Mouse (Mus musculus): ENCODE data around the gene Galnt6. TPM values are rescaled to one million over a fixed set of nuclear protein-coding genes. Genes with fewer than 3 reads are reported as not detected.

Galnt6 gene
- polyA plus RNA-seq, 1 experiment from 2014 or later, result 0.08 TPM

- Histone ChIP-seq H3K4me1 (ENCODE audit: control insufficient read depth, insufficient read depth, low read length) (no peaks in the 10 kb centered on the region; the same call in 1 of the 2 replicates), H3K9me3 (replicated peaks; ENCODE audit: control insufficient read depth, low read length) (no peaks in the 10 kb centered on the region), H3K4me3 (ENCODE audit: low read depth, low read length) (no peak overlapping the region), H3K9ac (replicated peaks; ENCODE audit: low read length) (no peak overlapping the region), H3K27me3 (ENCODE audit: control insufficient read depth, insufficient read depth, low read length) (peaks cover 4% of the 10 kb centered on the region; the same call in 1 of the 2 replicates), H3K27ac (replicated peaks; ENCODE audit: low read depth, low read length) (no peak overlapping the region), H3K36me3 (replicated peaks; ENCODE audit: control insufficient read depth, insufficient read depth, low read depth, low read length) (no peaks in the 10 kb centered on the region), H3K4me2 (ENCODE audit: low read depth, low read length) (no peak overlapping the region)
- DNase-seq (ENCODE audit: low spot score), result no peak
- WGBS, result 59% methylated on average over 10 of the region's 10 CpGs
- no peak for ATAC-seq (replicated peaks; ENCODE audit: insufficient number of reproducible peaks, low FRiP score, low TSS enrichment, low read depth)
These were observed 28.1 kb downstream of the Galnt6 start for GRCm38 (mm10) chr15:100701108-100701507.

DNA sequence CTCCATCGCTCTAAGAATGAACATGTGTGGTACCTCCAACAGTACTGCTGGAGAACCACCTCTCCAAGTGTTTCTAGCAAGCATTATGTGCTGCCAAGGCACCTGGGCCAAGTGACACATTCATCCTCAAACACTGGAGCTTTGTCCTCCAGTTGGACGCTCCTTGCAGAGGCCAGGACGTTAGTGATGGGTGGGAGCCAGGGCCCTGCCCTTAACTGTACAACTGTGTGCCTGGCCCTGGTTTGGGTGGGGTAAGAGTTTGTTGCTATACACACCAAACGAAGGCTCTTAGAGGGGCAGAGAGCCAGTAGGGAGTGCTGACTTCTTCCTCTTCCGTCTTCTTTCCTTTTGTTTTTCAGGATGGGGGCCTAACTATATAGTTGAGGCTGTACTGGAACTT, 28.8 kb downstream of the Galnt6 start:
- Histone ChIP-seq H3K36me3 (replicated peaks; ENCODE audit: control insufficient read depth, insufficient read depth, low read depth, low read length) (no peaks in the 10 kb centered on the region), H3K9me3 (replicated peaks; ENCODE audit: control insufficient read depth, low read length) (no peaks in the 10 kb centered on the region), H3K9ac (replicated peaks; ENCODE audit: low read length) (no peak overlapping the region), H3K4me1 (ENCODE audit: control insufficient read depth, insufficient read depth, low read length) (no peaks in the 10 kb centered on the region; the same call in 1 of the 2 replicates), H3K27ac (replicated peaks; ENCODE audit: low read depth, low read length) (no peak overlapping the region), H3K4me3 (ENCODE audit: low read depth, low read length) (no peak overlapping the region), H3K27me3 (ENCODE audit: control insufficient read depth, insufficient read depth, low read length) (peaks cover 4% of the 10 kb centered on the region; the same call in 1 of the 2 replicates), H3K4me2 (ENCODE audit: low read depth, low read length) (no peak overlapping the region)
- no peak for ATAC-seq (replicated peaks; ENCODE audit: insufficient number of reproducible peaks, low FRiP score, low TSS enrichment, low read depth)
- WGBS, result 79% methylated on average over 5 of the region's 5 CpGs
- no peak for DNase-seq (ENCODE audit: low spot score)

- no peak overlapping the region for H3K4me2 ChIP-seq (ENCODE audit: low read depth, low read length)
- no peak overlapping the region for H3K4me3 ChIP-seq (ENCODE audit: low read depth, low read length)
- ATAC-seq (replicated peaks; ENCODE audit: insufficient number of reproducible peaks, low FRiP score, low TSS enrichment, low read depth), result no peak
- DNase-seq (ENCODE audit: low spot score), result no peak
- no peaks in the 10 kb centered on the region for H3K9me3 ChIP-seq (replicated peaks; ENCODE audit: control insufficient read depth, low read length)
- H3K9ac ChIP-seq (replicated peaks; ENCODE audit: low read length), result no peak overlapping the region
- H3K27me3 ChIP-seq (ENCODE audit: control insufficient read depth, insufficient read depth, low read length), result peaks cover 4% of the 10 kb centered on the region; the same call in 1 of the 2 replicates
- H3K4me1 ChIP-seq (ENCODE audit: control insufficient read depth, insufficient read depth, low read length), result no peaks in the 10 kb centered on the region; the same call in 1 of the 2 replicates
- H3K27ac ChIP-seq (replicated peaks; ENCODE audit: low read depth, low read length), result no peak overlapping the region
- WGBS, result 66% methylated on average over 6 of the region's 6 CpGs
- no peaks in the 10 kb centered on the region for H3K36me3 ChIP-seq (replicated peaks; ENCODE audit: control insufficient read depth, insufficient read depth, low read depth, low read length)
These were observed 29.8 kb downstream of the Galnt6 start for GRCm38 (mm10) chr15:100699386-100699785.

- Histone ChIP-seq H3K27me3 (ENCODE audit: control insufficient read depth, insufficient read depth, low read length) (no peaks in the 10 kb centered on the region), H3K27ac (replicated peaks; ENCODE audit: low read depth, low read length) (no peak overlapping the region), H3K4me1 (ENCODE audit: control insufficient read depth, insufficient read depth, low read length) (no peaks in the 10 kb centered on the region), H3K9ac (replicated peaks; ENCODE audit: low read length) (no peak overlapping the region), H3K4me3 (ENCODE audit: low read depth, low read length) (no peak overlapping the region), H3K36me3 (replicated peaks; ENCODE audit: control insufficient read depth, insufficient read depth, low read depth, low read length) (no peaks in the 10 kb centered on the region), H3K4me2 (ENCODE audit: low read depth, low read length) (no peak overlapping the region), H3K9me3 (replicated peaks; ENCODE audit: control insufficient read depth, low read length) (no peaks in the 10 kb centered on the region)
- DNase-seq (ENCODE audit: low spot score) (no peak), ATAC-seq (replicated peaks; ENCODE audit: insufficient number of reproducible peaks, low FRiP score, low TSS enrichment, low read depth) (no peak)
- 82% methylated on average over 10 of the region's 10 CpGs for WGBS
These were observed 31.1 kb downstream of the Galnt6 start for GRCm38 (mm10) chr15:100698078-100698477.

GRCm38 (mm10) chr15:100694406-100694805, 34.8 kb downstream of the Galnt6 start:
- Histone ChIP-seq H3K36me3 (replicated peaks; ENCODE audit: control insufficient read depth, insufficient read depth, low read depth, low read length) (no peaks in the 10 kb centered on the region), H3K4me2 (ENCODE audit: low read depth, low read length) (no peak overlapping the region), H3K4me1 (ENCODE audit: control insufficient read depth, insufficient read depth, low read length) (no peaks in the 10 kb centered on the region), H3K27ac (replicated peaks; ENCODE audit: low read depth, low read length) (no peak overlapping the region), H3K9me3 (replicated peaks; ENCODE audit: control insufficient read depth, low read length) (no peaks in the 10 kb centered on the region), H3K4me3 (ENCODE audit: low read depth, low read length) (no peak overlapping the region), H3K9ac (replicated peaks; ENCODE audit: low read length) (no peak overlapping the region), H3K27me3 (ENCODE audit: control insufficient read depth, insufficient read depth, low read length) (no peaks in the 10 kb centered on the region)
- 89% methylated on average over 9 of the region's 9 CpGs for WGBS
- ATAC-seq (replicated peaks; ENCODE audit: insufficient number of reproducible peaks, low FRiP score, low TSS enrichment, low read depth) (no peak), DNase-seq (ENCODE audit: low spot score) (no peak)

- Histone ChIP-seq H3K27me3 (ENCODE audit: control insufficient read depth, insufficient read depth, low read length) (no peaks in the 10 kb centered on the region), H3K9me3 (replicated peaks; ENCODE audit: control insufficient read depth, low read length) (no peaks in the 10 kb centered on the region), H3K36me3 (replicated peaks; ENCODE audit: control insufficient read depth, insufficient read depth, low read depth, low read length) (no peaks in the 10 kb centered on the region), H3K4me2 (ENCODE audit: low read depth, low read length) (no peak overlapping the region), H3K4me1 (ENCODE audit: control insufficient read depth, insufficient read depth, low read length) (no peaks in the 10 kb centered on the region), H3K4me3 (ENCODE audit: low read depth, low read length) (no peak overlapping the region), H3K27ac (replicated peaks; ENCODE audit: low read depth, low read length) (no peak overlapping the region), H3K9ac (replicated peaks; ENCODE audit: low read length) (no peak overlapping the region)
- 68% methylated on average over 3 of the region's 3 CpGs for WGBS
- ATAC-seq (replicated peaks; ENCODE audit: insufficient number of reproducible peaks, low FRiP score, low TSS enrichment, low read depth), result no peak
- DNase-seq (ENCODE audit: low spot score), result no peak
These were observed 37.2 kb downstream of the Galnt6 start for GRCm38 (mm10) chr15:100691990-100692389.

DNA sequence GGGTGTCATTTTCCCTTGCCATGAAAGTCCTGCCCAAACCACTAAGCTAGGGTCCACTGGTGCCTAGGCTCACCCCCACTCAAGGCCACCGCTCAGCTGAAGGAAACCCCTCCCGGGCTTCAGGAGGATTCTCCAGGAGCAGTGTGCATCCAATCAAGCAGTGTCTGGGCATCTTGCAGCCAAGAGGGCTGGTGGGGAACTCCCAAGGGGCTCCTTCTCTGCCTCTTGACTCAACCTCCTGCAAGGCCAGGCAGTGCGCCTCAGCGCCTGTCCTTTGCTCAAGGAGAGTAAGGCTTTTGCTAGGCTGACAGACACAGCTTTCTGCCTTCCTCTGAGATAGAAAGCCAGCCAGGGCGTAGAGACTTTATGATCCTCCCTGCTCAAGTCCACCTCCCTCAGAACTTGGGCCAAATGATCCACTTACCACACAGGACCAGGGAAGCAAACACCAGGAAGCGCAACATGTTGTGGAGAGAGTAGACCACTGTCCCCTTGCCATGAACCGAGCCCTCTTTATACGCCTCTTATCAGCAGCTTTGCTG, 41.7 kb downstream of the Galnt6 start, which contains the start of gene Cela1:
TSS of gene Cela1 (minus strand) at position 492 of the 542 bp plus-strand sequence.
- no peaks in the 10 kb centered on the region for H3K4me1 ChIP-seq (ENCODE audit: control insufficient read depth, insufficient read depth, low read length)
- no peak within 1 kb of the TSS for H3K27ac ChIP-seq (replicated peaks; ENCODE audit: low read depth, low read length)
- H3K4me3 ChIP-seq (ENCODE audit: low read depth, low read length), result no peak within 1 kb of the TSS
- 76% methylated on average over 8 of the region's 8 CpGs for WGBS
- no peak within 1 kb of the TSS for H3K9ac ChIP-seq (replicated peaks; ENCODE audit: low read length)
- no peaks in the 10 kb centered on the region for H3K27me3 ChIP-seq (ENCODE audit: control insufficient read depth, insufficient read depth, low read length)
- no peaks in the 10 kb centered on the region for H3K36me3 ChIP-seq (replicated peaks; ENCODE audit: control insufficient read depth, insufficient read depth, low read depth, low read length)
- DNase-seq (ENCODE audit: low spot score), result no peak
- no peak for ATAC-seq (replicated peaks; ENCODE audit: insufficient number of reproducible peaks, low FRiP score, low TSS enrichment, low read depth)
- H3K9me3 ChIP-seq (replicated peaks; ENCODE audit: control insufficient read depth, low read length), result no peaks in the 10 kb centered on the region
- no peak within 1 kb of the TSS for H3K4me2 ChIP-seq (ENCODE audit: low read depth, low read length)

GRCm38 (mm10) chr15:100686989-100687388, 42.2 kb downstream of the Galnt6 start:
- H3K27ac ChIP-seq (replicated peaks; ENCODE audit: low read depth, low read length), result no peak overlapping the region
- no peaks in the 10 kb centered on the region for H3K27me3 ChIP-seq (ENCODE audit: control insufficient read depth, insufficient read depth, low read length)
- H3K36me3 ChIP-seq (replicated peaks; ENCODE audit: control insufficient read depth, insufficient read depth, low read depth, low read length), result no peaks in the 10 kb centered on the region
- H3K4me3 ChIP-seq (ENCODE audit: low read depth, low read length), result no peak overlapping the region
- H3K9me3 ChIP-seq (replicated peaks; ENCODE audit: control insufficient read depth, low read length), result no peaks in the 10 kb centered on the region
- ATAC-seq (replicated peaks; ENCODE audit: insufficient number of reproducible peaks, low FRiP score, low TSS enrichment, low read depth) (no peak), DNase-seq (ENCODE audit: low spot score) (no peak)
- no peak overlapping the region for H3K9ac ChIP-seq (replicated peaks; ENCODE audit: low read length)
- H3K4me2 ChIP-seq (ENCODE audit: low read depth, low read length), result no peak overlapping the region
- WGBS, result 63% methylated on average over 12 of the region's 12 CpGs
- no peaks in the 10 kb centered on the region for H3K4me1 ChIP-seq (ENCODE audit: control insufficient read depth, insufficient read depth, low read length)
